In the genomic region with DNA sequence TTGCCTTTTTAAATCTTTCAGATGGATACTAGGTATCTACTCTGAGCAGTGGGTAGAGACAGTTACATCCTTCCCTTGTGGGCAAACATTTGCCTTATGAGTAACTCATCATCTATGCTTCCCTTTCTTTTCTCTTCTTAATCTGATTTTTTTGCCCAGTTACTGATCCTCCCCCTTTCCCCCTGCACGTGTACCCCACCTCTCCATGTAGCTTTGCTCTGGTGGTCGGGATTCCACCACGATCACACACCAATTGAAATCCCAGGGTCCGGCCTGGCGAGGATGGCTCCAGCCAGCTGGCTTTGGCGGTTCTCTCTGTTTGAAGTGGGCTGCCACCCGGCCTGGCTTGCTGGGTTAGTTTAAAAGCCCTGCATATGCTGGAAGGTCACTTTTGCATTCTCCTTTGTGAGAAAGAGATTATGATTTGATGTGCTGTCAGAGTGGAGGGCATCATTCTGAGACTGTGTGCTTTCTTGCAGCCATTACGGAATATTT, we compare ENCODE assay signal across 8 mouse cellular contexts. TPM values are rescaled to one million over a fixed set of nuclear protein-coding genes. Genes with fewer than 3 reads are reported as not detected.
A peak's percentile ranks its signal among the peaks of the same experiment; 100 is the strongest.
DNase-seq lines count a peak whose midpoint lies in the region; ATAC-seq and TF ChIP-seq lines count a peak whose summit lies in the region.

No protein-coding gene starts in this region.

- peak; percentile 34 to 50 for DNase-seq in cerebellum, adult 2 months
- no peak for DNase-seq in cerebellum, adult 11 months
- no peak for DNase-seq in spleen, adult 2 months (ENCODE audit: low read depth in 1 of 2, low spot score in 2 of 2)
- no peak for DNase-seq in spleen, postnatal 4 days (ENCODE audit: low spot score in 2 of 2)
- peak; percentile 41 for DNase-seq in midbrain, embryonic 10.5 days (ENCODE audit: low spot score)
- no peak for DNase-seq in yolk sac, embryonic 10.5 days (ENCODE audit: low spot score)
- DNase-seq in thymus, postnatal 10 days (ENCODE audit: low spot score in 2 of 2) = no peak

- 7% methylated on average over 8 of the region's 8 CpGs for WGBS in cerebellum, adult 2 months
- 15% methylated on average over 8 of the region's 8 CpGs for WGBS in spleen, adult 2 months
- WGBS in hindbrain, embryonic 15.5 days = 6% methylated on average over 8 of the region's 8 CpGs
- WGBS in midbrain, embryonic 10.5 days = 9% methylated on average over 8 of the region's 8 CpGs

- peaks cover 3% of the 10 kb centered on the region; the same call in 1 of the 2 replicates for H3K4me1 ChIP-seq in cerebellum, adult 2 months (ENCODE audit: control insufficient read depth, insufficient read depth, low read length)
- no peaks in the 10 kb centered on the region; the same call in none of the 2 replicates for H3K4me1 ChIP-seq in spleen, adult 2 months (ENCODE audit: control insufficient read depth, insufficient read depth, insufficient read length)
- peaks cover 27% of the 10 kb centered on the region for H3K4me1 ChIP-seq in hindbrain, embryonic 15.5 days (replicated peaks)
- peaks cover 29% of the 10 kb centered on the region for H3K4me1 ChIP-seq in midbrain, embryonic 10.5 days

- ATAC-seq in hindbrain, embryonic 15.5 days (ENCODE audit: low FRiP score, low read depth) = no peak

- H3K27ac ChIP-seq in cerebellum, adult 2 months (ENCODE audit: insufficient read depth, low read length) = peak overlapping the region; percentile 12
- peak overlapping the region; percentile 92 for H3K27ac ChIP-seq in spleen, adult 2 months (ENCODE audit: insufficient read depth, low read length)
- peak overlapping the region; percentile 99 for H3K27ac ChIP-seq in hindbrain, embryonic 15.5 days (replicated peaks)
- peak overlapping the region; percentile 94 for H3K27ac ChIP-seq in midbrain, embryonic 10.5 days (replicated peaks)

- TF ChIP-seq CTCF in cerebellum, adult 2 months (IDR thresholded peaks at IDR 0.05; ENCODE audit: borderline replicate concordance, insufficient read depth, low read depth, low read length) = no peak
- no peak for TF ChIP-seq CTCF in spleen, adult 2 months (IDR thresholded peaks at IDR 0.05; ENCODE audit: extremely low read depth, insufficient read depth, insufficient read length, insufficient replicate concordance)

- H3K36me3 ChIP-seq in spleen, adult 2 months (ENCODE audit: control insufficient read depth, insufficient read depth, low read length) = peaks cover 11% of the 10 kb centered on the region
- H3K36me3 ChIP-seq in hindbrain, embryonic 15.5 days = peaks cover 12% of the 10 kb centered on the region
- H3K36me3 ChIP-seq in midbrain, embryonic 10.5 days = peaks cover 40% of the 10 kb centered on the region

- no peaks in the 10 kb centered on the region for H3K27me3 ChIP-seq in cerebellum, adult 2 months (ENCODE audit: control insufficient read depth, insufficient read depth, low read length)
- H3K27me3 ChIP-seq in spleen, adult 2 months (ENCODE audit: control insufficient read depth, insufficient read depth, low read length) = no peaks in the 10 kb centered on the region
- H3K27me3 ChIP-seq in hindbrain, embryonic 15.5 days = no peaks in the 10 kb centered on the region
- H3K27me3 ChIP-seq in midbrain, embryonic 10.5 days (ENCODE audit: low read depth, poor library complexity, severe bottlenecking) = no peaks in the 10 kb centered on the region

- no peaks in the 10 kb centered on the region for H3K9me3 ChIP-seq in hindbrain, embryonic 15.5 days
- no peaks in the 10 kb centered on the region for H3K9me3 ChIP-seq in midbrain, embryonic 10.5 days (replicated peaks)

- peak overlapping the region; percentile 95 for H3K9ac ChIP-seq in hindbrain, embryonic 15.5 days

- no peak for TF ChIP-seq POLR2A in cerebellum, adult 2 months (IDR thresholded peaks at IDR 0.05; ENCODE audit: borderline replicate concordance, insufficient read depth, low read length)
- no peak for TF ChIP-seq POLR2A in spleen, adult 2 months (IDR thresholded peaks at IDR 0.05; ENCODE audit: low read depth, low read length)

- peak overlapping the region; percentile 99 for H3K4me3 ChIP-seq in cerebellum, adult 2 months (replicated peaks; ENCODE audit: insufficient read depth, low read depth, low read length)
- H3K4me3 ChIP-seq in spleen, adult 2 months (ENCODE audit: extremely low read depth, insufficient read depth, insufficient read length) = peak overlapping the region; percentile 99
- H3K4me3 ChIP-seq in hindbrain, embryonic 15.5 days = peak overlapping the region; percentile 87
- H3K4me3 ChIP-seq in midbrain, embryonic 10.5 days = peak overlapping the region; percentile 90

- H3K4me2 ChIP-seq in hindbrain, embryonic 15.5 days = peak overlapping the region; percentile 59

RNA-seq across cellular contexts. Expression of gene Fchsd2, which starts 17.2 kb away (rescaled TPM):
- 27.6 and 29.3 TPM in 2 replicates for polyA plus RNA-seq in cerebellum, adult 2 months (2012; rRNA removed)
- polyA plus RNA-seq in spleen, adult 2 months (2012; rRNA removed) = 20.2 and 21.5 TPM in 2 replicates
- polyA plus RNA-seq in hindbrain, embryonic 15.5 days (2015; fragmentation: Nextera tagmentation; extraction: Ambion mirVana) = 40.5 TPM in 2 replicates
- polyA plus RNA-seq in midbrain, embryonic 10.5 days (2016; fragmentation: Nextera tagmentation; extraction: Ambion mirVana) = 19.0 and 21.2 TPM in 2 replicates

Comparison
In these comparisons a context has a peak if more than half of its experiments do, and no peak if none do; other contexts are left out.
1. DNase-seq: peak in cerebellum, adult 2 months (2 of 2) and midbrain, embryonic 10.5 days (single experiment); none in cerebellum, adult 11 months (single experiment), spleen, adult 2 months (0 of 2), spleen, postnatal 4 days (0 of 2), yolk sac, embryonic 10.5 days (single experiment) and thymus, postnatal 10 days (0 of 2).
2. H3K27ac ChIP-seq: peak in every context shown above with its lines; median percentile 99 in hindbrain, embryonic 15.5 days; 94 in midbrain, embryonic 10.5 days; 92 in spleen, adult 2 months; 12 in cerebellum, adult 2 months.
3. Peak in every context shown above with its lines, with median percentiles within 50 percentile points of each other: H3K4me3 ChIP-seq.